Comparison of ENCODE assay signal across 10 mouse cellular contexts in genomic region chr13:51902482-51903285, GRCm38 (mm10). TPM values are rescaled to one million over a fixed set of nuclear protein-coding genes. Genes with fewer than 3 reads are reported as not detected.
DNase-seq lines count a peak whose midpoint lies in the region; ATAC-seq and TF ChIP-seq lines count a peak whose summit lies in the region.
"Had no signal": no experiment of that assay in that cellular context is flagged by ENCODE, and none has a peak within 500 bp of the region (broad histone marks: within the 10 kb centered on the region; RNA-seq: fewer than 3 reads in every experiment).

No protein-coding gene starts in this region.

- 24% methylated on average over 19 of the region's 19 CpGs for WGBS in forebrain, embryonic 14.5 days
- WGBS in heart, postnatal 0 days, result 11% methylated on average over 19 of the region's 19 CpGs
- WGBS in liver, embryonic 14.5 days (ENCODE audit: insufficient replicate concordance), result 50% methylated on average over 19 of the region's 19 CpGs
- 11% methylated on average over 19 of the region's 19 CpGs for WGBS in neural tube, embryonic 14.5 days

- H3K27me3 ChIP-seq in E14TG2a.4 (ENCODE audit: insufficient read depth, low read length), result peaks cover 13% of the 10 kb centered on the region
- H3K27me3 ChIP-seq in forebrain, embryonic 14.5 days (replicated peaks; ENCODE audit: control insufficient read depth, insufficient read depth, low read length), result no peaks in the 10 kb centered on the region
- H3K27me3 ChIP-seq in heart, postnatal 0 days (ENCODE audit: control insufficient read depth, insufficient read depth, low read length), result no peaks in the 10 kb centered on the region
- no peaks in the 10 kb centered on the region for H3K27me3 ChIP-seq in liver, embryonic 14.5 days (ENCODE audit: control insufficient read depth, insufficient read depth, low read length)
- no peaks in the 10 kb centered on the region for H3K27me3 ChIP-seq in neural tube, embryonic 14.5 days (ENCODE audit: control insufficient read depth, insufficient read depth, low read length)

- peak; percentile 59; the same call in 1 of the 2 replicates for TF ChIP-seq EP300 in heart, postnatal 0 days (IDR thresholded peaks at IDR 0.05; ENCODE audit: low read depth)
- no peak for TF ChIP-seq EP300 in liver, embryonic 14.5 days (IDR thresholded peaks at IDR 0.05; ENCODE audit: low read depth)

- peaks cover 83% of the 10 kb centered on the region for H3K4me1 ChIP-seq in E14TG2a.4 (replicated peaks; ENCODE audit: low read depth, low read length)
- H3K4me1 ChIP-seq in forebrain, embryonic 14.5 days (ENCODE audit: control insufficient read depth, insufficient read depth, low read length), result peaks cover 22% of the 10 kb centered on the region
- peaks cover 16% of the 10 kb centered on the region; the same call in 1 of the 2 replicates for H3K4me1 ChIP-seq in heart, postnatal 0 days (ENCODE audit: control insufficient read depth, insufficient read depth)
- peaks cover 0 to 9% of the 10 kb centered on the region in 2 experiments; a peak in 2 of 4 replicates for H3K4me1 ChIP-seq in liver, embryonic 14.5 days (replicated peaks; ENCODE audit: control insufficient read depth in 2 of 2, insufficient read depth in 2 of 2, low read length in 1 of 2)
- peaks cover 8% of the 10 kb centered on the region for H3K4me1 ChIP-seq in neural tube, embryonic 14.5 days (ENCODE audit: control insufficient read depth, insufficient read depth, low read length)

- H3K9me3 ChIP-seq in E14TG2a.4 (ENCODE audit: low read length), result no peaks in the 10 kb centered on the region
- no peaks in the 10 kb centered on the region for H3K9me3 ChIP-seq in forebrain, embryonic 14.5 days (replicated peaks; ENCODE audit: control insufficient read depth, low read length)
- no peaks in the 10 kb centered on the region for H3K9me3 ChIP-seq in heart, postnatal 0 days (replicated peaks; ENCODE audit: control insufficient read depth, low read length)
- H3K9me3 ChIP-seq in liver, embryonic 14.5 days (ENCODE audit: control insufficient read depth, low read length), result no peaks in the 10 kb centered on the region
- H3K9me3 ChIP-seq in neural tube, embryonic 14.5 days (ENCODE audit: control insufficient read depth, low read length), result no peaks in the 10 kb centered on the region
- H3K9me3 ChIP-seq: G1E had no signal

- H3K27ac ChIP-seq in forebrain, embryonic 14.5 days (ENCODE audit: low read depth, low read length), result peak overlapping the region; percentile 90
- H3K27ac ChIP-seq in heart, postnatal 0 days (ENCODE audit: low read depth), result peak overlapping the region; percentile 93
- no peak overlapping the region for H3K27ac ChIP-seq in liver, embryonic 14.5 days
- peak overlapping the region; percentile 75 for H3K27ac ChIP-seq in neural tube, embryonic 14.5 days (ENCODE audit: low read depth, low read length)
- H3K27ac ChIP-seq: macrophage had no signal

- ATAC-seq in forebrain, embryonic 14.5 days, result peak; percentile 70
- peak; percentile 90 for ATAC-seq in heart, postnatal 0 days (ENCODE audit: insufficient read depth, low read depth)
- ATAC-seq in liver, embryonic 14.5 days (ENCODE audit: insufficient read depth), result no peak; the same call in 1 of the 2 replicates
- peak; percentile 71 for ATAC-seq in neural tube, embryonic 14.5 days (ENCODE audit: low read depth)

- TF ChIP-seq CTCF in E14TG2a.4 (conservative IDR thresholded peaks at IDR 0.05; ENCODE audit: low read length), result no peak
- TF ChIP-seq CTCF in heart, postnatal 0 days (IDR thresholded peaks at IDR 0.05; ENCODE audit: low read depth), result no peak
- no peak for TF ChIP-seq CTCF in liver, embryonic 14.5 days (IDR thresholded peaks at IDR 0.05; ENCODE audit: low read depth)

- H3K9ac ChIP-seq in forebrain, embryonic 14.5 days (ENCODE audit: low read length), result peak overlapping the region; percentile 40; the same call in 1 of the 2 replicates
- H3K9ac ChIP-seq in heart, postnatal 0 days (replicated peaks; ENCODE audit: low read depth, low read length), result peak overlapping the region; percentile 45
- H3K9ac ChIP-seq in liver, embryonic 14.5 days (replicated peaks), result no peak overlapping the region
- H3K9ac ChIP-seq in neural tube, embryonic 14.5 days (replicated peaks; ENCODE audit: low read depth, low read length), result peak overlapping the region; percentile 29

- H3K36me3 ChIP-seq in E14TG2a.4 (ENCODE audit: insufficient read depth, low read length), result no peaks in the 10 kb centered on the region
- H3K36me3 ChIP-seq in forebrain, embryonic 14.5 days (ENCODE audit: control insufficient read depth, insufficient read depth, low read length), result no peaks in the 10 kb centered on the region
- no peaks in the 10 kb centered on the region for H3K36me3 ChIP-seq in heart, postnatal 0 days (replicated peaks; ENCODE audit: control insufficient read depth, insufficient read depth, low read length)
- no peaks in the 10 kb centered on the region for H3K36me3 ChIP-seq in liver, embryonic 14.5 days (replicated peaks; ENCODE audit: control insufficient read depth, insufficient read depth, low read depth)
- no peaks in the 10 kb centered on the region for H3K36me3 ChIP-seq in neural tube, embryonic 14.5 days (ENCODE audit: control insufficient read depth, insufficient read depth, low read length)
- H3K36me3 ChIP-seq: G1E had no signal

- H3K4me2 ChIP-seq in forebrain, embryonic 14.5 days (ENCODE audit: low read length), result peak overlapping the region; percentile 40
- peak overlapping the region; percentile 51 for H3K4me2 ChIP-seq in heart, postnatal 0 days (ENCODE audit: low read depth, low read length)
- peak overlapping the region; percentile 47 for H3K4me2 ChIP-seq in liver, embryonic 14.5 days (ENCODE audit: low read depth)
- peak overlapping the region; percentile 21 for H3K4me2 ChIP-seq in neural tube, embryonic 14.5 days (ENCODE audit: low read depth, low read length)

- DNase-seq in cerebellum, adult 11 months, result peak; percentile 91
- peak; percentile 82 for DNase-seq in forebrain, embryonic 14.5 days (ENCODE audit: low spot score)
- peak; percentile 87 for DNase-seq in heart, postnatal 0 days (ENCODE audit: low spot score)
- peak; percentile 81 to 87 for DNase-seq in kidney, postnatal 25 days
- DNase-seq in liver, embryonic 14.5 days (ENCODE audit: low read depth in 3 of 3, low spot score in 3 of 3), result no peak
- no peak for DNase-seq in thymus, postnatal 0 days (ENCODE audit: low spot score)

- peak overlapping the region; percentile 17; the same call in 1 of the 2 replicates for H3K4me3 ChIP-seq in E14TG2a.4 (replicated peaks; ENCODE audit: low read length)
- H3K4me3 ChIP-seq in forebrain, embryonic 14.5 days (ENCODE audit: low read depth, low read length), result 0 out of 2 replicates have a peak overlapping the region, but pooled peaks have one; percentile 9
- H3K4me3 ChIP-seq in heart, postnatal 0 days (ENCODE audit: low read depth, low read length), result peak overlapping the region; percentile 22; the same call in 1 of the 2 replicates
- no peak overlapping the region for H3K4me3 ChIP-seq in liver, embryonic 14.5 days (ENCODE audit: insufficient read depth in 1 of 2, low read depth in 2 of 2, low read length in 2 of 2)
- no peak overlapping the region for H3K4me3 ChIP-seq in neural tube, embryonic 14.5 days (ENCODE audit: low read depth, low read length)

RNA-seq across cellular contexts. Expression of gene Gadd45g, which starts 56.2 kb away (rescaled TPM):
- polyA plus RNA-seq in forebrain, embryonic 14.5 days (2014; fragmentation: Nextera tagmentation; extraction: Ambion mirVana), result 112 and 132 TPM in 2 replicates
- total RNA-seq in heart, postnatal 0 days (2014; rRNA removed; ENCODE audit: low replicate concordance), result 18.7 and 30.4 TPM in 2 replicates
- polyA plus RNA-seq in heart, postnatal 0 days (2015; fragmentation: Nextera tagmentation; extraction: Ambion mirVana), result 33.2 and 46.6 TPM in 2 replicates
- 11.4 and 14.4 TPM in 2 replicates for polyA plus RNA-seq in liver, embryonic 14.5 days (2012; rRNA removed)
- 12.7 and 14.5 TPM in 2 replicates for polyA plus RNA-seq in liver, embryonic 14.5 days (2014; fragmentation: Nextera tagmentation; extraction: Ambion mirVana)
- 26.4 and 39.6 TPM in 2 replicates for polyA plus RNA-seq in neural tube, embryonic 14.5 days (2014; fragmentation: Nextera tagmentation; extraction: Ambion mirVana)
- polyA plus RNA-seq in thymus, postnatal 0 days (2015; fragmentation: Nextera tagmentation; extraction: Ambion mirVana), result 14.2 and 16.1 TPM in 2 replicates

Comparison
In these comparisons a context has a peak if more than half of its experiments do, and no peak if none do; other contexts are left out.
1. H3K4me3 ChIP-seq: peak in E14TG2a.4 (single experiment), forebrain, embryonic 14.5 days (single experiment) and heart, postnatal 0 days (single experiment); none in liver, embryonic 14.5 days (0 of 2) and neural tube, embryonic 14.5 days (single experiment).
2. DNase-seq: peak in cerebellum, adult 11 months (single experiment), forebrain, embryonic 14.5 days (single experiment), heart, postnatal 0 days (single experiment) and kidney, postnatal 25 days (2 of 2); none in liver, embryonic 14.5 days (0 of 3) and thymus, postnatal 0 days (single experiment).
3. Peak in every context shown above with its lines, with median percentiles within 50 percentile points of each other: H3K4me2 ChIP-seq.